Mouse (Mus musculus) stomach, embryonic 14.5 days (tissue): ENCODE data around the gene Camk2d. TPM values are rescaled to one million over a fixed set of nuclear protein-coding genes. Genes with fewer than 3 reads are reported as not detected.

ENCODE experiments used
- ATAC-seq: fragments of 200-750 bp; cut with Nextera tagmentation; 2 replicates; pipeline ENCODE4 v1.8.0; 2017; ENCODE audit warnings: low read depth, moderate TSS enrichment; ENCODE audit not compliant: insufficient number of reproducible peaks, insufficient read depth, low FRiP score
- H3K27ac ChIP-seq: fragments of 300-500 bp; sonication (generic); 2 replicates; pipeline ENCODE4 v1.5.1; 2014; ENCODE audit warnings: mild to moderate bottlenecking, low read length, moderate library complexity, mixed read lengths
- H3K27me3 ChIP-seq: fragments of 300-500 bp; sonication (generic); 2 replicates; pipeline ENCODE4 v1.6.1; 2014; ENCODE audit warnings: low read length, control low read depth, mixed read lengths; ENCODE audit not compliant: control insufficient read depth, insufficient read depth
- H3K36me3 ChIP-seq: fragments of 300-500 bp; sonication (generic); 2 replicates; pipeline ENCODE4 v1.6.1; 2014; ENCODE audit warnings: mild to moderate bottlenecking, control low read depth, low read length, moderate library complexity, mixed read lengths; ENCODE audit not compliant: control insufficient read depth, insufficient read depth
- H3K4me1 ChIP-seq: fragments of 300-500 bp; sonication (generic); 2 replicates; pipeline ENCODE4 v1.6.1; 2014; ENCODE audit warnings: low read length, control low read depth, mixed read lengths; ENCODE audit not compliant: control insufficient read depth, insufficient read depth
- H3K4me2 ChIP-seq: fragments of 300-500 bp; sonication (generic); replicated peaks from 2 replicates; pipeline ENCODE4 v1.6.1; 2014; ENCODE audit warnings: low read depth, low read length, control low read depth
- H3K4me3 ChIP-seq: fragments of 300-500 bp; sonication (generic); 2 replicates; pipeline ENCODE4 v1.5.1; 2014; ENCODE audit warnings: low read depth, low read length, control low read depth
- H3K9ac ChIP-seq: fragments of 300-500 bp; sonication (generic); replicated peaks from 2 replicates; pipeline ENCODE4 v1.6.1; 2014; ENCODE audit warnings: low read depth, mild to moderate bottlenecking, control low read depth, low read length, moderate library complexity, mixed read lengths
- H3K9me3 ChIP-seq: fragments of 300-500 bp; sonication (generic); 2 replicates; pipeline ENCODE4 v1.6.1; 2016; ENCODE audit warnings: low read depth, low read length, control low read depth; ENCODE audit not compliant: control insufficient read depth
- WGBS: fragments of 180-500 bp; shearing (Covaris S2); extraction: QIAGEN DNeasy Blood & Tissue Kit; methylation state at CpG from one replicate; pipeline ENCODE4 v1.1.7; 2014; 5-methylcytosine and 5-hydroxymethylcytosine counted together
- polyA plus RNA-seq: library from polyadenylated mRNA; unstranded; fragments of >200 nt; fragmentation: Nextera tagmentation; extraction: Ambion mirVana; gene quantifications from 2 replicates; pipeline ENCODE4 v1.2.1, GENCODE M21; 2014

Gene Camk2d
- polyA plus RNA-seq, 1 experiment from 2014 or later: 49.0 TPM

- Histone ChIP-seq H3K9ac (no peak overlapping the region), H3K27ac (no peak overlapping the region), H3K27me3 (no peaks in the 10 kb centered on the region), H3K36me3 (no peaks in the 10 kb centered on the region), H3K4me3 (no peak overlapping the region), H3K9me3 (no peaks in the 10 kb centered on the region), H3K4me2 (no peak overlapping the region), H3K4me1 (no peaks in the 10 kb centered on the region)
- 89% methylated on average over 5 of the region's 5 CpGs for WGBS
- no peak for ATAC-seq
These were observed 238.6 kb downstream of the Camk2d start for GRCm38 (mm10) chr3:126834641-126835167.

- no peak overlapping the region for H3K4me2 ChIP-seq
- no peak overlapping the region for H3K27ac ChIP-seq
- no peak overlapping the region for H3K4me3 ChIP-seq
- ATAC-seq: no peak
- 66% methylated on average over 9 of the region's 9 CpGs for WGBS
- no peaks in the 10 kb centered on the region for H3K4me1 ChIP-seq
- no peaks in the 10 kb centered on the region for H3K36me3 ChIP-seq
- H3K9me3 ChIP-seq: no peaks in the 10 kb centered on the region
- H3K9ac ChIP-seq: no peak overlapping the region
- no peaks in the 10 kb centered on the region for H3K27me3 ChIP-seq
These were observed 246.7 kb downstream of the Camk2d start for GRCm38 (mm10) chr3:126842780-126843179.

GRCm38 (mm10) chr3:126844809-126845208, 248.7 kb downstream of the Camk2d start:
- Histone ChIP-seq H3K9ac (no peak overlapping the region), H3K4me1 (no peaks in the 10 kb centered on the region), H3K27ac (no peak overlapping the region), H3K4me3 (no peak overlapping the region), H3K4me2 (no peak overlapping the region), H3K36me3 (no peaks in the 10 kb centered on the region), H3K27me3 (no peaks in the 10 kb centered on the region), H3K9me3 (no peaks in the 10 kb centered on the region)
- no peak for ATAC-seq
- WGBS: 90% methylated on average over 7 of the region's 7 CpGs

- WGBS: 100% methylated on average over 1 of the region's 1 CpGs
- no peak for ATAC-seq
- H3K27ac ChIP-seq: no peak overlapping the region
These were observed 252.0 kb downstream of the Camk2d start for GRCm38 (mm10) chr3:126848081-126848480.

GRCm38 (mm10) chr3:126860442-126860841, 264.3 kb downstream of the Camk2d start:
- Histone ChIP-seq H3K4me3 (no peak overlapping the region), H3K27me3 (no peaks in the 10 kb centered on the region), H3K9me3 (no peaks in the 10 kb centered on the region), H3K27ac (no peak overlapping the region), H3K36me3 (no peaks in the 10 kb centered on the region), H3K9ac (no peak overlapping the region), H3K4me2 (no peak overlapping the region), H3K4me1 (no peaks in the 10 kb centered on the region)
- ATAC-seq: no peak

More at GRCm38 (mm10) chr3:126848081-126848480, 252.0 kb downstream of the Camk2d start:
- no peak overlapping the region for H3K4me2 ChIP-seq
- H3K27me3 ChIP-seq: no peaks in the 10 kb centered on the region
- H3K4me1 ChIP-seq: no peaks in the 10 kb centered on the region
- no peaks in the 10 kb centered on the region for H3K9me3 ChIP-seq
- H3K4me3 ChIP-seq: no peak overlapping the region
- no peaks in the 10 kb centered on the region for H3K36me3 ChIP-seq
- H3K9ac ChIP-seq: no peak overlapping the region

GRCm38 (mm10) chr3:126869561-126869960, 273.5 kb downstream of the Camk2d start:
- H3K27ac ChIP-seq: no peak overlapping the region
- H3K36me3 ChIP-seq: no peaks in the 10 kb centered on the region
- H3K4me1 ChIP-seq: no peaks in the 10 kb centered on the region
- H3K9ac ChIP-seq: no peak overlapping the region
- ATAC-seq: peak; percentile 80; the same call in 1 of the 2 replicates
- no peaks in the 10 kb centered on the region for H3K9me3 ChIP-seq
- H3K4me3 ChIP-seq: no peak overlapping the region
- 68% methylated on average over 3 of the region's 3 CpGs for WGBS
- no peak overlapping the region for H3K4me2 ChIP-seq
- H3K27me3 ChIP-seq: no peaks in the 10 kb centered on the region

GRCm38 (mm10) chr3:126870688-126871087, 274.6 kb downstream of the Camk2d start:
- no peak for ATAC-seq
- Histone ChIP-seq H3K27me3 (no peaks in the 10 kb centered on the region), H3K4me2 (no peak overlapping the region), H3K4me1 (no peaks in the 10 kb centered on the region), H3K9ac (no peak overlapping the region), H3K4me3 (no peak overlapping the region), H3K36me3 (no peaks in the 10 kb centered on the region), H3K9me3 (no peaks in the 10 kb centered on the region), H3K27ac (no peak overlapping the region)
- WGBS: 90% methylated on average over 1 of the region's 1 CpGs

- no peak for ATAC-seq
- Histone ChIP-seq H3K36me3 (no peaks in the 10 kb centered on the region), H3K9ac (no peak overlapping the region)
These were observed 282.1 kb downstream of the Camk2d start for GRCm38 (mm10) chr3:126878233-126878632.

GRCm38 (mm10) chr3:126886090-126886489, 290.0 kb downstream of the Camk2d start:
- Histone ChIP-seq H3K36me3 (no peaks in the 10 kb centered on the region), H3K4me2 (no peak overlapping the region), H3K4me3 (no peak overlapping the region), H3K9ac (no peak overlapping the region), H3K9me3 (no peaks in the 10 kb centered on the region), H3K4me1 (no peaks in the 10 kb centered on the region), H3K27ac (no peak overlapping the region), H3K27me3 (no peaks in the 10 kb centered on the region)
- ATAC-seq: no peak
- 73% methylated on average over 4 of the region's 4 CpGs for WGBS

More at GRCm38 (mm10) chr3:126878233-126878632, 282.1 kb downstream of the Camk2d start:
- Histone ChIP-seq H3K4me1 (no peaks in the 10 kb centered on the region), H3K4me3 (no peak overlapping the region), H3K27me3 (no peaks in the 10 kb centered on the region), H3K9me3 (no peaks in the 10 kb centered on the region), H3K27ac (no peak overlapping the region), H3K4me2 (no peak overlapping the region)
- 34% methylated on average over 1 of the region's 1 CpGs for WGBS
